Mouse (Mus musculus): ENCODE measurements at regions not wholly inside any gene's neighbourhood (a gene's known extent, or its start where the extent isn't known, plus 50 kb on each side); places are given as distances from the start of the nearest gene placed in this dataset.
A peak's percentile ranks its signal among the peaks of the same experiment; 100 is the strongest.

GRCm38 (mm10) chr3:134036310-134036934 is 199.9 kb upstream of the Cxxc4 start:
- no peak for DNase-seq (ENCODE audit: low spot score in 2 of 2)
- no peak for TF ChIP-seq CTCF (conservative IDR thresholded peaks at IDR 0.05)
- H3K27ac ChIP-seq, result no peak overlapping the region
- H3K4me3 ChIP-seq, result no peak overlapping the region

GRCm38 (mm10) chr3:134050649-134051048 is 185.6 kb upstream of the Cxxc4 start:
- H3K4me3 ChIP-seq, result no peak overlapping the region
- DNase-seq (ENCODE audit: low spot score in 2 of 2), result no peak
- no peak for TF ChIP-seq CTCF (conservative IDR thresholded peaks at IDR 0.05)
- H3K27ac ChIP-seq, result no peak overlapping the region

- TF ChIP-seq CTCF (conservative IDR thresholded peaks at IDR 0.05), result no peak
- Histone ChIP-seq H3K4me3 (no peak overlapping the region), H3K27ac (no peak overlapping the region)
- no peak for DNase-seq (ENCODE audit: low spot score in 2 of 2)
Measured at GRCm38 (mm10) chr3:134082461-134082860, 153.8 kb upstream of the Cxxc4 start.

GRCm38 (mm10) chr3:134099471-134100125 is 136.7 kb upstream of the Cxxc4 start:
- no peak for TF ChIP-seq CTCF (conservative IDR thresholded peaks at IDR 0.05)
- peak; percentile 10 to 44 for DNase-seq (ENCODE audit: low spot score in 2 of 2)
- Histone ChIP-seq H3K4me3 (no peak overlapping the region), H3K27ac (no peak overlapping the region)

- TF ChIP-seq CTCF (conservative IDR thresholded peaks at IDR 0.05), result no peak
- Histone ChIP-seq H3K4me3 (no peak overlapping the region), H3K27ac (no peak overlapping the region)
- DNase-seq (ENCODE audit: low spot score in 2 of 2), result no peak
Measured at GRCm38 (mm10) chr3:134102151-134102738, 134.0 kb upstream of the Cxxc4 start.

- Histone ChIP-seq H3K4me3 (no peak overlapping the region), H3K27ac (no peak overlapping the region)
- DNase-seq (ENCODE audit: low spot score in 2 of 2), result no peak
- TF ChIP-seq CTCF (conservative IDR thresholded peaks at IDR 0.05), result no peak
Measured at GRCm38 (mm10) chr3:134104625-134105024, 131.7 kb upstream of the Cxxc4 start.

GRCm38 (mm10) chr3:134105112-134105511 is 131.2 kb upstream of the Cxxc4 start:
- Histone ChIP-seq H3K27ac (no peak overlapping the region), H3K4me3 (no peak overlapping the region)
- no peak for DNase-seq (ENCODE audit: low spot score in 2 of 2)
- TF ChIP-seq CTCF (conservative IDR thresholded peaks at IDR 0.05), result no peak

GRCm38 (mm10) chr3:134105567-134105966 is 130.7 kb upstream of the Cxxc4 start:
- no peak for DNase-seq (ENCODE audit: low spot score in 2 of 2)
- Histone ChIP-seq H3K27ac (no peak overlapping the region), H3K4me3 (no peak overlapping the region)
- no peak for TF ChIP-seq CTCF (conservative IDR thresholded peaks at IDR 0.05)

GRCm38 (mm10) chr3:134114501-134114900 is 121.8 kb upstream of the Cxxc4 start:
- H3K27ac ChIP-seq, result no peak overlapping the region
- no peak overlapping the region for H3K4me3 ChIP-seq
- no peak for TF ChIP-seq CTCF (conservative IDR thresholded peaks at IDR 0.05)
- DNase-seq (ENCODE audit: low spot score in 2 of 2), result no peak

- no peak overlapping the region for H3K27ac ChIP-seq
- TF ChIP-seq CTCF (conservative IDR thresholded peaks at IDR 0.05), result no peak
- H3K4me3 ChIP-seq, result no peak overlapping the region
- no peak for DNase-seq (ENCODE audit: low spot score in 2 of 2)
Measured at GRCm38 (mm10) chr3:134115007-134115406, 121.3 kb upstream of the Cxxc4 start.

GRCm38 (mm10) chr3:134118898-134119297 is 117.4 kb upstream of the Cxxc4 start:
- no peak overlapping the region for H3K4me3 ChIP-seq
- 0 out of 2 replicates have a peak, but pooled peaks have one; percentile 6 for TF ChIP-seq CTCF (conservative IDR thresholded peaks at IDR 0.05)
- DNase-seq (ENCODE audit: low spot score in 2 of 2), result no peak

GRCm38 (mm10) chr3:134124982-134125381 is 111.3 kb upstream of the Cxxc4 start:
- Histone ChIP-seq H3K27ac (no peak overlapping the region), H3K4me3 (no peak overlapping the region)
- no peak for DNase-seq (ENCODE audit: low spot score in 2 of 2)
- TF ChIP-seq CTCF (conservative IDR thresholded peaks at IDR 0.05), result no peak

More at GRCm38 (mm10) chr3:134118898-134119297, 117.4 kb upstream of the Cxxc4 start:
- no peak overlapping the region for H3K27ac ChIP-seq

- Histone ChIP-seq H3K27ac (no peak overlapping the region), H3K4me3 (no peak overlapping the region)
- DNase-seq (ENCODE audit: low spot score in 2 of 2), result no peak
- no peak for TF ChIP-seq CTCF (conservative IDR thresholded peaks at IDR 0.05)
Measured at GRCm38 (mm10) chr3:134130412-134130811, 105.9 kb upstream of the Cxxc4 start.

- H3K27ac ChIP-seq, result no peak overlapping the region
Measured at GRCm38 (mm10) chr3:134145251-134145650, 91.0 kb upstream of the Cxxc4 start.

More at GRCm38 (mm10) chr3:134145251-134145650, 91.0 kb upstream of the Cxxc4 start:
- H3K4me3 ChIP-seq, result no peak overlapping the region
- no peak for DNase-seq (ENCODE audit: low spot score in 2 of 2)
- no peak for TF ChIP-seq CTCF (conservative IDR thresholded peaks at IDR 0.05)

Data from layer of hippocampus, adult 2 months (tissue).